Mouse (Mus musculus) brain, embryonic 14.5 days (tissue): ENCODE measurements around the gene Celf2. TPM values are rescaled to one million over a fixed set of nuclear protein-coding genes. Genes with fewer than 3 reads are reported as not detected.
A peak's percentile ranks its signal among the peaks of the same experiment; 100 is the strongest.

Source experiments
- DNase-seq: peaks from one replicate; pipeline ENCODE4 v3.0.0-alpha.2; 2011; ENCODE audit warnings: low read depth
- CTCF ChIP-seq: fragments of 200-500 bp; IDR thresholded peaks from 2 replicates; pipeline ENCODE4 v1.5.1; 2012; ENCODE audit warnings: inconsistent platforms, mild to moderate bottlenecking, moderate library complexity, borderline replicate concordance; ENCODE audit not compliant: insufficient read depth, insufficient read length; ENCODE audit errors: extremely low read depth
- POLR2A ChIP-seq: fragments of 200-500 bp; IDR thresholded peaks from 2 replicates; pipeline ENCODE4 v1.6.1; 2012; ENCODE audit warnings: mild to moderate bottlenecking, inconsistent platforms, borderline replicate concordance; ENCODE audit not compliant: poor library complexity, insufficient read depth, insufficient read length, severe bottlenecking; ENCODE audit errors: extremely low read depth
- polyA plus RNA-seq: library from polyadenylated mRNA; depleted of rRNA; stranded (reverse); fragments of >200 nt; gene quantifications from 2 replicates; pipeline ENCODE4 v1.2.3, GENCODE M21; 2012

The Celf2 gene
- polyA plus RNA-seq, 1 experiment: 161 TPM

- DNase-seq: no peak
- no peak for TF ChIP-seq POLR2A
Measured at GRCm38 (mm10) chr2:6536372-6536771, 973.0 kb downstream of the Celf2 start.

- DNase-seq: no peak
- TF ChIP-seq POLR2A (no peak), CTCF (no peak)
Measured at GRCm38 (mm10) chr2:6532341-6532740, 977.0 kb downstream of the Celf2 start.

- no peak for DNase-seq
- TF ChIP-seq CTCF (no peak), POLR2A (no peak)
Measured at GRCm38 (mm10) chr2:6528076-6528475, 981.3 kb downstream of the Celf2 start.

- TF ChIP-seq POLR2A: no peak
- no peak for TF ChIP-seq CTCF
- peak; percentile 51 for DNase-seq
Measured at GRCm38 (mm10) chr2:6526825-6527224, 982.5 kb downstream of the Celf2 start.

GRCm38 (mm10) chr2:6526311-6526710 lies 983.1 kb downstream of the Celf2 start:
- TF ChIP-seq CTCF: no peak
- TF ChIP-seq POLR2A: no peak
- DNase-seq: no peak

GRCm38 (mm10) chr2:6523924-6524300 lies 985.5 kb downstream of the Celf2 start:
- DNase-seq: no peak
- no peak for TF ChIP-seq CTCF
- TF ChIP-seq POLR2A: no peak

GRCm38 (mm10) chr2:6523261-6523923 lies 986.0 kb downstream of the Celf2 start:
- TF ChIP-seq CTCF (no peak), POLR2A (no peak)
- no peak for DNase-seq

GRCm38 (mm10) chr2:6522411-6522810 lies 987.0 kb downstream of the Celf2 start:
- no peak for DNase-seq
- TF ChIP-seq POLR2A: no peak
- TF ChIP-seq CTCF: no peak

GRCm38 (mm10) chr2:6513176-6513575 lies 996.2 kb downstream of the Celf2 start:
- TF ChIP-seq POLR2A (no peak), CTCF (no peak)
- DNase-seq: no peak

GRCm38 (mm10) chr2:6507071-6507470 lies 1002.3 kb downstream of the Celf2 start:
- TF ChIP-seq CTCF (no peak), POLR2A (no peak)
- DNase-seq: no peak

- peak; percentile 80 for DNase-seq
- TF ChIP-seq CTCF (no peak), POLR2A (no peak)
Measured at GRCm38 (mm10) chr2:6505979-6506811, 1003.2 kb downstream of the Celf2 start.

GRCm38 (mm10) chr2:6505531-6505930 lies 1003.8 kb downstream of the Celf2 start:
- no peak for DNase-seq
- TF ChIP-seq CTCF (no peak), POLR2A (no peak)

- DNase-seq: no peak
- TF ChIP-seq POLR2A: no peak
- no peak for TF ChIP-seq CTCF
Measured at GRCm38 (mm10) chr2:6498101-6498500, 1011.3 kb downstream of the Celf2 start.
